Mouse (Mus musculus): ENCODE measurements at regions not wholly inside any gene's neighbourhood (a gene's known extent, or its start where the extent isn't known, plus 50 kb on each side); places are given as distances from the start of the nearest gene placed in this dataset.
A peak's percentile ranks its signal among the peaks of the same experiment; 100 is the strongest.

DNA sequence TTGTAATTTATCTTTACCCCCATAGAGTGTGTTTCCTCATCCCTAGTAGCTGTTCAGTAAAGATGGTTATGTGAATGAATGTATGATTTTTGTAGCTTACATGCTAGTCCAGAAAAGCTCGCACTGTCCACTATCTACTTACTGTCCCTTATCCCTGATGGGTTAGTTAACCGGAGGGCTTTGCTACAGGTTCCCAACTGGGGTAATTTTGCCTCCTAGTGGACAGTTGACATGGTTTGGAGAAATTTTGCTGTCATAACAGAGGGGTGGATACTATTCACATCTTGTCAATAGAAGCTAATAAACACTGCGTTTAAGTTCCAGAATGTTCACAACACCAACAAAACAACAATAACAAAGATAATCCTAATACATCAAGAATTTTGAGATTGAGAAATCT, 711.6 kb downstream of the Nup35 start:
- WGBS: 70% methylated on average over 3 of the region's 3 CpGs
- H3K4me3 ChIP-seq (ENCODE audit: low read depth, low read length): no peak overlapping the region
- ATAC-seq: no peak
- H3K27ac ChIP-seq (ENCODE audit: low read length): no peak overlapping the region
- H3K4me2 ChIP-seq (replicated peaks; ENCODE audit: low read depth, low read length): no peak overlapping the region
- no peaks in the 10 kb centered on the region for H3K36me3 ChIP-seq (ENCODE audit: insufficient read depth, low read length)
- no peaks in the 10 kb centered on the region for H3K27me3 ChIP-seq (replicated peaks; ENCODE audit: insufficient read depth, low read length)
- DNase-seq (ENCODE audit: low spot score): no peak
- no peaks in the 10 kb centered on the region for H3K4me1 ChIP-seq (ENCODE audit: insufficient read depth, low read depth, low read length)
- no peaks in the 10 kb centered on the region for H3K9me3 ChIP-seq (ENCODE audit: low read length)
- no peak overlapping the region for H3K9ac ChIP-seq (replicated peaks; ENCODE audit: low read depth)
- TF ChIP-seq CTCF (IDR thresholded peaks at IDR 0.05) (peak; percentile 17; the same call in 1 of the 2 replicates), EP300 (IDR thresholded peaks at IDR 0.05) (no peak)

DNA sequence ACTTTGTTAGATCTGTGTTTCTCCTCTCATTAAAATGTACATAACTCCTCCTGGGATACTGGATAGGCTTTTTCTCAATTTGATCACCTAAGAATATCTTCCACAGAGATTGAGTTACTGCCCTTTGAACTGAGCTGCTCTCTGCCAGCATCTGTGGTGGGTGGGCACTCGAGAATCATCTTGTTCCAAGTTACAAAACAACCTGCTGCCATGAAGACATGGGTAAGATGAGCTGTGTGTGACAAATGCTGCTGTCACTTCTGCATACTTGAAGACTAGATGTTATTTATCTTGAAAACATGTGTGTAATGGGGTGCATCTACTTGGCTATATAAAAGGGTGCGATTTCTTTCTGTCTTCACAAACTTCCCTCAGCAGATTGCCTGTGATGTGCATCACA, 716.0 kb upstream of the Zfp804a start:
- WGBS: 66% methylated on average over 2 of the region's 2 CpGs
- H3K9me3 ChIP-seq (ENCODE audit: low read length): no peaks in the 10 kb centered on the region
- no peak overlapping the region for H3K27ac ChIP-seq (ENCODE audit: low read length)
- no peaks in the 10 kb centered on the region for H3K27me3 ChIP-seq (replicated peaks; ENCODE audit: insufficient read depth, low read length)
- H3K36me3 ChIP-seq (ENCODE audit: insufficient read depth, low read length): no peaks in the 10 kb centered on the region
- no peaks in the 10 kb centered on the region for H3K4me1 ChIP-seq (ENCODE audit: insufficient read depth, low read depth, low read length)
- no peak for ATAC-seq
- DNase-seq (ENCODE audit: low spot score): no peak
- no peak overlapping the region for H3K4me3 ChIP-seq (ENCODE audit: low read depth, low read length)
- TF ChIP-seq EP300 (IDR thresholded peaks at IDR 0.05): no peak
- no peak for TF ChIP-seq CTCF (IDR thresholded peaks at IDR 0.05)
- H3K9ac ChIP-seq (replicated peaks; ENCODE audit: low read depth): no peak overlapping the region
- no peak overlapping the region for H3K4me2 ChIP-seq (replicated peaks; ENCODE audit: low read depth, low read length)

DNA sequence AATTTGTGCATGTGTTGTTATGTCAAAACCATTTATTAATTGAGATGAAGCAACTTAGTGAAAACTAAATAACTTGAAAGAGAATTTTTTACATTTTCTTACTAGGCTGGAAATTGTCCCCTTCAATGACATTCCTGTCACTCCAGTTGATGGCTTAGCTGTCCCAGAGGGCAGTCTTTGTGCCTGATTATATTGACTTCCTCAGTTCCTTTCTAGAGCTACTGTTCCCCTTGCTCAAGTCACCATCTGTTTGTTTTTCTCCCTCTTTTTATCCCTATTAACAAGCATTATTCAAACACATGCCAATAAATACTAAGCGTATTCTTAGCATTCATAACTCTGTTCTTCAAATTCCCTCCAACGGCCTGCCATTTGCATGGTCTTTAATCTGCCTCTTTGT, 712.6 kb upstream of the Zfp804a start:
- Histone ChIP-seq H3K4me1 (ENCODE audit: insufficient read depth, low read depth, low read length) (no peaks in the 10 kb centered on the region), H3K9ac (replicated peaks; ENCODE audit: low read depth) (no peak overlapping the region), H3K4me3 (ENCODE audit: low read depth, low read length) (no peak overlapping the region), H3K27me3 (replicated peaks; ENCODE audit: insufficient read depth, low read length) (no peaks in the 10 kb centered on the region), H3K27ac (ENCODE audit: low read length) (no peak overlapping the region), H3K9me3 (ENCODE audit: low read length) (no peaks in the 10 kb centered on the region), H3K36me3 (ENCODE audit: insufficient read depth, low read length) (no peaks in the 10 kb centered on the region), H3K4me2 (replicated peaks; ENCODE audit: low read depth, low read length) (no peak overlapping the region)
- whole genome bisulfite sequencing: 88% methylated on average over 2 of the region's 2 CpGs
- no peak for TF ChIP-seq EP300 (IDR thresholded peaks at IDR 0.05)
- TF ChIP-seq CTCF (IDR thresholded peaks at IDR 0.05): no peak
- ATAC-seq (no peak), DNase-seq (ENCODE audit: low spot score) (no peak)
